ENCODE assay signal across 8 mouse cellular contexts in the genomic region with DNA sequence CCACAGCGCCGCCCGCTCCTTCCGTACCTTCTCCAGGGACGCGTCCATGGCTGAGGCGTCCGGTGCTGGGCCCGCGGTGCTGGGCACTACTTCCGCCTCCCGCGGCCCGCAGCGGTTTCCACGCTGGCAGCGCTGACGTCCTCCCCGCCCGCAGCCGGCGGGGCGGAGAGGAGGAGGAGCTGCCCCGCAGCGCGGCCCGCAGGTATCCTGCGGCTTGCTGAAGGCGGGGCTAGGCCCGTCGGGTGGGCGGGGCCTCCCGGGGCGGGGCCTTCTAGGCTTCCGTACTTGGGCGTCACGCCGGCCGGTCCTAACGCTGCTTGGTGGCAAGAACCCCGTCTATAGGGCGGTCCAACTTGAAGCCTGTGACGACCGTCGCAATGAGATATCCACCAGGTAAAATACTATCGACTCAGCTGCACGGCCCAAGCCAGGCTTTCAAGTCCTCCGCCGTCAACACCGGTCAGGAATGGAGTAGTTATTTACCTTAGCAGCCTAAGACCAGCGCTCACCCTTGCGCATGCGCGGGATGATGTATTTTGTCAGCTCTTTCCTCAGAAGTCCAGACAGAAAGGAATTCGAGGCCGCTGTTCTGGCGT. TPM values are rescaled to one million over a fixed set of nuclear protein-coding genes. Genes with fewer than 3 reads are reported as not detected.
DNase-seq lines count a peak whose midpoint lies in the region; ATAC-seq lines count a peak whose summit lies in the region.

A gene (minus strand): TSS at position 244 of the 596 bp plus-strand sequence.
A gene (plus strand): TSS at position 274 of the 596 bp plus-strand sequence.

- H3K4me2 ChIP-seq in kidney, embryonic 15.5 days = peak within 1 kb of the TSS; percentile 72

- peak; percentile 99 for DNase-seq in B cell, adult 2 months
- DNase-seq in brain, adult 2 months (ENCODE audit: low read depth, low spot score) = peak; percentile 98
- peak; percentile 98 for DNase-seq in heart, embryonic 10.5 days (ENCODE audit: low spot score)
- peak; percentile 99 for DNase-seq in liver
- peak; percentile 98 for DNase-seq in spleen, postnatal 4 days (ENCODE audit: low spot score in 2 of 2)

- no peaks in the 10 kb centered on the region for H3K36me3 ChIP-seq in heart, embryonic 10.5 days
- H3K36me3 ChIP-seq in kidney, embryonic 15.5 days = no peaks in the 10 kb centered on the region

- H3K27ac ChIP-seq in heart, embryonic 10.5 days = peak within 1 kb of the TSS; percentile 92
- peak within 1 kb of the TSS; percentile 86 for H3K27ac ChIP-seq in kidney, embryonic 15.5 days

- WGBS in heart, embryonic 10.5 days = under 1% methylated on average over 54 of the region's 57 CpGs
- under 1% methylated on average over 57 of the region's 57 CpGs for WGBS in kidney, embryonic 15.5 days

- no peaks in the 10 kb centered on the region for H3K9me3 ChIP-seq in heart, embryonic 10.5 days
- no peaks in the 10 kb centered on the region for H3K9me3 ChIP-seq in kidney, embryonic 15.5 days (replicated peaks)

- H3K27me3 ChIP-seq in heart, embryonic 10.5 days (ENCODE audit: insufficient read depth, poor library complexity, severe bottlenecking) = no peaks in the 10 kb centered on the region
- no peaks in the 10 kb centered on the region for H3K27me3 ChIP-seq in kidney, embryonic 15.5 days

- peak; percentile 91 for ATAC-seq in erythroblast, adult 5-6 weeks (replicated peaks; ENCODE audit: low FRiP score, poor library complexity, severe bottlenecking)
- peak; percentile 97 for ATAC-seq in kidney, embryonic 15.5 days (replicated peaks; ENCODE audit: low FRiP score)
- ATAC-seq in monocyte, adult 5-6 weeks (replicated peaks; ENCODE audit: insufficient number of reproducible peaks, low FRiP score, low TSS enrichment, poor library complexity, severe bottlenecking) = peak; percentile 88

- H3K4me3 ChIP-seq in heart, embryonic 10.5 days = peak within 1 kb of the TSS; percentile 93
- peak within 1 kb of the TSS; percentile 92 for H3K4me3 ChIP-seq in kidney, embryonic 15.5 days (replicated peaks)

- peaks cover 9% of the 10 kb centered on the region for H3K4me1 ChIP-seq in heart, embryonic 10.5 days
- peaks cover 13% of the 10 kb centered on the region for H3K4me1 ChIP-seq in kidney, embryonic 15.5 days

- H3K9ac ChIP-seq in kidney, embryonic 15.5 days = peak within 1 kb of the TSS; percentile 90

RNA-seq across cellular contexts. Expression of the first gene that starts in this region (rescaled TPM):
- total RNA-seq in erythroblast, adult 5-6 weeks (2015; ENCODE audit: low replicate concordance) = 11.7 and 13.8 TPM in 2 replicates
- total RNA-seq in erythroblast, adult 5-6 weeks (2017; ENCODE audit: low replicate concordance) = 20.0 and 21.2 TPM in 2 replicates
- polyA plus RNA-seq in heart, embryonic 10.5 days (2016; fragmentation: Nextera tagmentation; extraction: Ambion mirVana) = 74.3 and 79.4 TPM in 2 replicates
- 77.7 and 89.2 TPM in 2 replicates for polyA plus RNA-seq in kidney, embryonic 15.5 days (2015; fragmentation: Nextera tagmentation; extraction: Ambion mirVana)
- 86.4 to 117 TPM (median 103 TPM) in 3 replicates for total RNA-seq in monocyte, adult 5-6 weeks (2017)

RNA-seq across cellular contexts. Expression of the second gene that starts in this region (rescaled TPM):
- total RNA-seq in erythroblast, adult 5-6 weeks (2015; ENCODE audit: low replicate concordance) = 1.9 and 3.8 TPM in 2 replicates
- 0.56 and 0.60 TPM in 2 replicates for total RNA-seq in erythroblast, adult 5-6 weeks (2017; ENCODE audit: low replicate concordance)
- polyA plus RNA-seq in heart, embryonic 10.5 days (2016; fragmentation: Nextera tagmentation; extraction: Ambion mirVana) = 1.9 and 2.5 TPM in 2 replicates
- polyA plus RNA-seq in kidney, embryonic 15.5 days (2015; fragmentation: Nextera tagmentation; extraction: Ambion mirVana) = 7.5 and 7.7 TPM in 2 replicates
- 0.29 to 0.64 TPM (median 0.39 TPM) in 3 replicates for total RNA-seq in monocyte, adult 5-6 weeks (2017)

Comparison
In these comparisons a context has a peak if more than half of its experiments do, and no peak if none do; other contexts are left out.
1. Peak in every context shown above with its lines: DNase-seq, ATAC-seq, H3K4me3 ChIP-seq and H3K27ac ChIP-seq.